Mouse (Mus musculus) c-Kit-positive CD71-negative TER-119-negative erythroid progenitor cells, embryonic 14.5 days (primary cell): ENCODE results near the gene Gcn1l1.

Experiments used
- DNase-seq: peaks from one replicate; pipeline ENCODE4 v3.0.0-alpha.2; 2013; ENCODE audit warnings: low read depth

Gcn1l1 gene

DNA sequence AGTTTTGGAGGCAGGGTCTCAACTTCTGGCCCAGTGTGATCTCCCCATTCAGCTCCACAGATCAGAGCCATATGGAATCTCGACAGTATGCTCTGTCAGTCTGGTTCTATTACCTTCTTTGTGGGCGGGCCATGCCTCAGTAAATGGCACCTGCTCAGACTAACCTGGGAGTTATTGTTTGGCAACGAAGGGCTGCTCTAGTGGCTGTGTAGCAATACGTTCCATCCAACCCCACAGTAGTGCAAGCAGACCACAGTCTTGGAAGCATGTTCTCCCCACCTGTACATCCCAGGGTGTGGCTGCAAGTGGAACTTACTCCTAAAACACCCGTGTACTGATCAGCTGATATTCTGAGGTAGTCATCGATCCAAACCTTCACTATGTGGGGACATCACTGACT, 91.6 kb downstream of the Gcn1l1 start:
- no peak for DNase-seq

DNA sequence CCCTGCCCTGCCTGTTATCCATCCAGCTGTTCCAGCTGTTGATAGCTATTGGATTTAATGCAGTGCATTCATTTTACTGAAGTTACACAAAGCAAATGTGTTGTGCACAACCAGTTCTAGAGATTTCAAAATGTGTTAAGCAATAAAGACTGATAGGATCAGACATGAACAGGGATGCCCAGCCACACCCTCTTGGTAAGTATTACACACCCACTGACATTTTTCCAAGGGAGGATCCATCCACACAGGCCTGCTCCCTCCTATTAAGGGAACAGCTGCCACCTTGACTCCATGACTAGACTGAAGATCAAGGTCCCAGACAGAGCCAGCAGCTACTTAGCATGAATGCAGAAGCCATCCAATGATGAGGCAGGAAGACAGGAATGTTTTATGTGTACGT, 92.2 kb downstream of the Gcn1l1 start:
- no peak for DNase-seq

- DNase-seq: no peak
Measured at GRCm38 (mm10) chr5:115658352-115658751, 93.3 kb downstream of the Gcn1l1 start.

DNA sequence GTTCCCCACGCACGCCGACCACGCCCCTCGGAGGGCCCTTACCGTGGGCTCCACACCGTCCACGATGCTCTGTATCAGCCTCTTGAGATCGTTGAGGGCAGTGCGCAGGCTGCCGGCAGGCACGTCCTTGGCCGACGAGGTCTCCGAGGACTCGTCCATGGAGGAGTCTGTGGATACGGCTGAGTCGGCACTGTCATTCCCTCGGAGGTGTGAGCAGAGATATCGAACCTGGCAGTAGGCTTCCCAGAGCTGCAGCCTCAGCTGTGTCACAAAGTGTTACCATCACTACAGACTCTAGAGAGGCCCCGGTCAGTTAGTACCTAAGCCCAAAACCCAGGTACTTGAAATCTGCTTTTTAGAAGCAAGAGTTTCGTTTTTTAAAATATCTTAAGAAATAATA, 97.6 kb downstream of the Gcn1l1 start:
- DNase-seq: no peak

DNA sequence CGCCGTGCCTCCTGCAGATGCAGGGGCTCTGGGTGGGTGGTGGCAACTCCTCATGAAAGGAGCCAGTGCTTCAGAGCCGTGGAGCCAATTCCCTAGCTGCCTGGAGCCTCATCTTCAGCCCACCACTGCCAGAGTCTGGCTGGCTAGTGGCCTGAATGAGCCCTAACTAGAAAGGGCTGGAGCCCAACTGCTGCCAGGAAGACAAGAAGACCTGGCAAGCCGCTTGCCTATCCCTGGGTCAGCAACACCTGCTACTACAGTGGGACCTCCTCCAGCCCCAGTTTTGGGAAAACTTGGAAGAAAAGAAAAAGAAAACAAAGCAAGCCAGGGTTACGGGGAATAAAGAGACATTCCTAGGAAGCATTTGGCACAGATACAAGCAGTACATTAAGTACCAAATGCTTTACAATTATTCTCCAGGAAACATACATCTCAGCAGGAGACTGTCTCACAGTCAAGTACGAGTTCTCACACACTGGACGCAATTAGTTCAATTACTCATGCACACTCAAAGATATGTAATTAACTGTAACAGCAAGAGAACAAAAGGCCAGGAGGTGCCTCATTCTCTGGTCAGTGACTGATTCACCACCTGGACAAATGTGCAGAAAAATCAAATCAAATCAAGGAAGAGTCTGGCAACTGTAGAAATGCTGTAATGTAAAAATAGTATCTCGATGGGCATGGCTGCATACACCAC, 101.5 kb downstream of the Gcn1l1 start:
- DNase-seq: no peak

- no peak for DNase-seq
Measured at GRCm38 (mm10) chr5:115667210-115667609, 102.2 kb downstream of the Gcn1l1 start.

- DNase-seq: no peak
Measured at GRCm38 (mm10) chr5:115667894-115668293, 102.8 kb downstream of the Gcn1l1 start.

GRCm38 (mm10) chr5:115668986-115669385, 103.9 kb downstream of the Gcn1l1 start:
- DNase-seq: no peak

- DNase-seq: no peak
Measured at GRCm38 (mm10) chr5:115669974-115670373, 104.9 kb downstream of the Gcn1l1 start.

DNA sequence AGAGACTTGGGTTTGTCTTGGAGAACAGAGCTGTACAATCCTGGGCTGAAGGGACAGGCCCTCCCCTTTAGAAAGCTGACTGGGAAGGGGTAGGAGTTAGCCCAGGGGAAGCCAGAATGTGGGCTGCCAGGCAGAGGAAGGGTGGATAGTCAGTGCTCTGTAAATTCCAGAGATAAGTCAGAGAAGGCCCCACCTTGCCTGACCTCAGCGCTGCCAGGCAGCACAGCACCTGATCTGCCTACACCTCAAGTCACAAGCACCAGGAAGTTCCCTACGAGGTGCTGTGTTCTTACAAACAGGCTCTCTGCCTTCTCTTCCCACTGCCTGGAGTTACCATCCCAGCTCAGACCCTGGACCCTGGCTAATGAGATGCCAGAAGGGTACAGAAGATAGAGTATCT, 105.4 kb downstream of the Gcn1l1 start:
- DNase-seq: no peak

DNA sequence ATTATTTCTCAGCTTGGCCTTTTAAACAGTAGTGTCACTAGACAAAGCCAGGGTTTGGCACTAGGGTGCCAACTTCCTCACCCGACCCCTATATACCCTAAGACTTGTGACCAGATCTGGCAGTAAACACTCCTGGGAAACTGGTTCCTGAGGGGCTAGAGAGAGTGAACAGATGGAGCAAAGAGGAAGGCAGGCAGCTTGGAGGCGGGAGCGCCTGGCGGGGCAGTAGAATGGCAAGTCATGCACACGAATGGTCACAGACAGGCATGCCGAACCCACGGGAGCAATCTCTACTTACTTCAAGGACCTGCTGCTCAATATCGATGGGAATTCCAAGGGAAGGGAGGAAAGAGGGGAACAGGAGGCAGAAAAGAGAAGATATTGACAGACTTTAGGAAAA, 106.8 kb downstream of the Gcn1l1 start:
- DNase-seq: no peak
